Mouse (Mus musculus) MEL (cell line): ENCODE measurements around the gene Lin7c. TPM values are rescaled to one million over a fixed set of nuclear protein-coding genes. Genes with fewer than 3 reads are reported as not detected.

Source experiments
- DNase-seq: peaks from one replicate; pipeline ENCODE4 v3.0.0; 2011; ENCODE audit warnings: low read depth, low spot score
- H3K27ac ChIP-seq: 2 replicates; pipeline ENCODE4 v1.5.1; 2012; ENCODE audit warnings: low read depth, mild to moderate bottlenecking, control low read depth, low read length, moderate library complexity; ENCODE audit not compliant: control insufficient read depth
- H3K27me3 ChIP-seq, 2 experiments: fragments of 150-350 bp in 1 of 2; sonication (generic) in 1 of 2; 2 replicates each; pipeline ENCODE4 v1.6.1; 2012; ENCODE audit warnings: low read length in 2 of 2, mild to moderate bottlenecking in 2 of 2, improper control_type of control experiment in 1 of 2, moderate library complexity in 1 of 2; ENCODE audit not compliant: insufficient read depth in 2 of 2, control insufficient read depth in 1 of 2
- H3K36me3 ChIP-seq, 2 experiments: 2 replicates each; pipeline ENCODE4 v1.6.1; 2012 to 2014; ENCODE audit warnings: low read length in 2 of 2, improper control_type of control experiment in 1 of 2, inconsistent platforms in 1 of 2, mild to moderate bottlenecking in 1 of 2; ENCODE audit not compliant: insufficient read depth in 2 of 2, control insufficient read depth in 1 of 2
- H3K4me1 ChIP-seq, 2 experiments: fragments of 150-350 bp in 1 of 2; sonication (generic) in 1 of 2; 2 replicates each; pipeline ENCODE4 v1.6.1; 2012; ENCODE audit warnings: low read length in 2 of 2, improper control_type of control experiment in 1 of 2, mild to moderate bottlenecking in 1 of 2; ENCODE audit not compliant: insufficient read depth in 2 of 2, control insufficient read depth in 1 of 2
- H3K4me3 ChIP-seq, 2 experiments: fragments of 150-350 bp in 1 of 2; sonication (generic) in 1 of 2; 2 replicates each; pipeline ENCODE4 v1.5.1; 2012; ENCODE audit warnings: low read depth in 2 of 2, low read length in 2 of 2, mild to moderate bottlenecking in 2 of 2, moderate library complexity in 2 of 2, control low read depth in 1 of 2, improper control_type of control experiment in 1 of 2; ENCODE audit not compliant: control insufficient read depth in 1 of 2, insufficient read depth in 1 of 2
- H3K79me2 ChIP-seq: 2 replicates; pipeline ENCODE4 v1.6.1; 2012; ENCODE audit warnings: mild to moderate bottlenecking, low read length, moderate library complexity; ENCODE audit not compliant: control insufficient read depth, poor library complexity, insufficient read depth
- H3K9ac ChIP-seq: 2 replicates; pipeline ENCODE4 v1.6.1; 2012; ENCODE audit warnings: low read depth, mild to moderate bottlenecking, control low read depth, low read length, moderate library complexity; ENCODE audit not compliant: control insufficient read depth, poor library complexity, severe bottlenecking
- H3K9me3 ChIP-seq: fragments of 150-350 bp; sonication (generic); replicated peaks from 2 replicates; pipeline ENCODE4 v1.6.1; 2012; ENCODE audit warnings: mild to moderate bottlenecking, low read length, improper control_type of control experiment, moderate library complexity; ENCODE audit not compliant: insufficient read depth
- CHD1 ChIP-seq: IDR thresholded peaks from 2 replicates; pipeline ENCODE4 v1.6.1; 2012; ENCODE audit warnings: low read depth, mild to moderate bottlenecking, inconsistent platforms, low read length, improper control_type of control experiment
- CTCF ChIP-seq, 3 experiments: IDR thresholded peaks in 2 of 3; conservative IDR thresholded peaks in 1 of 3; 2 replicates each; pipeline ENCODE4 v1.5.1; 2011 to 2012; ENCODE audit warnings: low read length in 3 of 3, low read depth in 2 of 3, mild to moderate bottlenecking in 2 of 3, improper control_type of control experiment in 1 of 3, inconsistent platforms in 1 of 3, mixed read lengths in 1 of 3, moderate library complexity in 1 of 3; ENCODE audit not compliant: control insufficient read depth in 1 of 3, insufficient read depth in 1 of 3, poor library complexity in 1 of 3, severe bottlenecking in 1 of 3
- HCFC1 ChIP-seq: IDR thresholded peaks from 2 replicates; pipeline ENCODE4 v1.6.1; 2012; ENCODE audit warnings: low read depth, mild to moderate bottlenecking, inconsistent platforms, low read length, improper control_type of control experiment, moderate library complexity
- MAZ ChIP-seq: IDR thresholded peaks from 2 replicates; pipeline ENCODE4 v1.6.1; 2012; ENCODE audit warnings: low read depth, mild to moderate bottlenecking, inconsistent platforms, low read length, improper control_type of control experiment
- POLR2A ChIP-seq, 2 experiments: IDR thresholded peaks; 2 replicates each; pipeline ENCODE4 v1.6.1; 2011 to 2012; ENCODE audit warnings: low read length in 2 of 2, mild to moderate bottlenecking in 2 of 2, control low read depth in 1 of 2, improper control_type of control experiment in 1 of 2, low read depth in 1 of 2, moderate library complexity in 1 of 2; ENCODE audit not compliant: control insufficient read depth in 1 of 2, insufficient read depth in 1 of 2, poor library complexity in 1 of 2
- RAD21 ChIP-seq: IDR thresholded peaks from 2 replicates; pipeline ENCODE4 v1.6.1; 2011; ENCODE audit warnings: mild to moderate bottlenecking, low read depth, low read length, improper control_type of control experiment
- SMC3 ChIP-seq: IDR thresholded peaks from 2 replicates; pipeline ENCODE4 v1.6.1; 2011; ENCODE audit warnings: low read depth, low read length, improper control_type of control experiment
- USF2 ChIP-seq, 2 experiments: IDR thresholded peaks; 2 replicates each; pipeline ENCODE4 v1.6.1; 2011 to 2012; ENCODE audit warnings: improper control_type of control experiment in 2 of 2, low read length in 2 of 2, borderline replicate concordance in 1 of 2, inconsistent platforms in 1 of 2, low read depth in 1 of 2, mild to moderate bottlenecking in 1 of 2; ENCODE audit not compliant: insufficient read depth in 1 of 2
- polyA plus RNA-seq, 2 experiments: library from polyadenylated mRNA; stranded (reverse) in 1 of 2; unstranded in 1 of 2; fragments of >175 nt in 1 of 2; fragments of >200 nt in 1 of 2; gene quantifications; 2 replicates each; pipeline versions ENCODE4 v1.2.1 to v1.2.4; 2012; ENCODE audit warnings: low replicate concordance in 2 of 2, low read depth in 1 of 2; ENCODE audit not compliant: insufficient read length in 2 of 2, insufficient read depth in 1 of 2, missing spikeins in 1 of 2
- total RNA-seq: library from RNA; depleted of rRNA; stranded (reverse); fragments of 300-350 nt; gene quantifications from 2 replicates; pipeline ENCODE4 v1.2.3, GENCODE M21; 2012

The Lin7c gene
- total and polyA plus RNA-seq, 3 experiments, result 45.0 to 46.8 TPM; not detected in 1

GRCm38 (mm10) chr2:109891471-109891870 lies 818 bp downstream of the Lin7c start:
- no peaks in the 10 kb centered on the region for H3K27me3 ChIP-seq
- no peak for TF ChIP-seq USF2 (IDR thresholded peaks at IDR 0.05; ENCODE audit: borderline replicate concordance in 1 of 2, insufficient read depth in 1 of 2, low read depth in 1 of 2, low read length in 2 of 2)
- no peak for TF ChIP-seq RAD21
- peak overlapping the region; percentile 94 for H3K9ac ChIP-seq
- H3K36me3 ChIP-seq, result peaks cover 6 to 18% of the 10 kb centered on the region in 2 experiments; a peak in 3 of 4 replicates
- H3K79me2 ChIP-seq, result peaks cover 25% of the 10 kb centered on the region
- no peak overlapping the region for H3K27ac ChIP-seq
- peaks cover 5 to 7% of the 10 kb centered on the region in 2 experiments; a peak in 3 of 4 replicates for H3K4me1 ChIP-seq
- H3K9me3 ChIP-seq, result no peaks in the 10 kb centered on the region
- peak overlapping the region; percentile 88 to 100 for H3K4me3 ChIP-seq
- peak; percentile 39 for DNase-seq

DNA sequence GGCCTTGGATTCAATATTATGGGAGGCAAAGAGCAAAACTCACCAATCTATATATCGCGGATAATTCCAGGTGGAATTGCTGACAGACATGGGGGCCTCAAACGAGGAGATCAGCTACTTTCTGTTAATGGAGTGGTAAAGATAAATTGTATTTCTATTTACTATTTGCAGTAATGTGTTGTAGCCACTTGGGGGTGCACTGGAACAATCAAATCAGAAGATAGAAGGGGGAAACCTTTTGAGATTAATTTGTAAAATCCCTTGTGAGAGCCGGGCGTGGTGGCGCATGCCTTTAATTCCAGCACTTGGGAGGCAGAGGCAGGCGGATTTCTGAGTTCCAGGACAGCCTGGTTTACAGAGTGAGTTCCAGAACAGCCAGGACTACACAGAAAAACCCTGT lies 5.7 kb downstream of the Lin7c start:
- Histone ChIP-seq H3K9ac (no peak overlapping the region), H3K27me3 (no peaks in the 10 kb centered on the region), H3K4me1 (peaks cover 5 to 7% of the 10 kb centered on the region in 2 experiments; a peak in 3 of 4 replicates), H3K9me3 (no peaks in the 10 kb centered on the region), H3K79me2 (peaks cover 18% of the 10 kb centered on the region), H3K4me3 (no peak overlapping the region), H3K36me3 (peaks cover 16 to 18% of the 10 kb centered on the region in 2 experiments), H3K27ac (no peak overlapping the region)
- peak; percentile 37 for TF ChIP-seq SMC3
- TF ChIP-seq MAZ, result no peak
- peak; percentile 8 for TF ChIP-seq RAD21
- TF ChIP-seq CHD1, result no peak
- peak in 2 of 3 experiments; percentile 28 to 51; a peak in 3 of 6 replicates for TF ChIP-seq CTCF (IDR thresholded peaks at IDR 0.05 in 2 of 3, conservative IDR thresholded peaks at IDR 0.05 in 1 of 3; ENCODE audit: control insufficient read depth in 1 of 3, insufficient read depth in 1 of 3, low read depth in 2 of 3, low read length in 3 of 3, poor library complexity in 1 of 3, severe bottlenecking in 1 of 3)
- DNase-seq, result peak; percentile 50

DNA sequence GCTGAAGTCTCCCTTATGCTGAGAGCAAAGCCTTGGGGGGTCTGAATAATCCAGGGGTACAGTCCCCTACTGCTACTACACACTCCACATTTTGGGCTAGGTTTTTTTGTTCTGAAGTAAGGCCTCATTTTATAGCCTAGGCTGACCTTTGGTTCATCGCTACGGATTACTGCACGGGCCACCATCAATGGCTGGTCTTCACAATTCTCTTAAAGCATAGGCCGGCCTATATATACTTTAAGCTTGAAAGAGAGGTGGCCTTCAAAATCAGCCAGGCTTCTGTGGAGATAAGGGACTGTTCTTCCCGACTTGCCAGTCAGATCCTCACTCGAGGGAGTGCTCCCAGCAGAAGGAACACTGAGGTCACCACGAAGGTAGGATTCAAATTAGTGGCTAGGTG lies 12.2 kb downstream of the Lin7c start:
- Histone ChIP-seq H3K27ac (no peak overlapping the region), H3K9ac (no peak overlapping the region), H3K4me3 (no peak overlapping the region), H3K4me1 (no peaks in the 10 kb centered on the region), H3K79me2 (no peaks in the 10 kb centered on the region)
- no peak for DNase-seq
- TF ChIP-seq POLR2A (IDR thresholded peaks at IDR 0.05; ENCODE audit: control insufficient read depth in 1 of 2, insufficient read depth in 1 of 2, low read depth in 1 of 2, low read length in 2 of 2, poor library complexity in 1 of 2) (peak in 1 of 2 experiments; percentile 13; a peak in 1 of 4 replicates), HCFC1 (no peak)
- TF ChIP-seq, all 39 proteins: peak for 1
- Histone ChIP-seq H3K27me3 (no peaks in the 10 kb centered on the region), H3K9me3 (no peaks in the 10 kb centered on the region), H3K36me3 (no peaks in the 10 kb centered on the region; a peak in 2 of 4 replicates)
